Mouse (Mus musculus) ovary, postnatal 14 days (tissue): ENCODE measurements around the gene Rnf187.

Experiments
- DNase-seq: peaks from one replicate; pipeline ENCODE4 v3.0.0; 2022; ENCODE audit warnings: low spot score

The Rnf187 gene

DNA sequence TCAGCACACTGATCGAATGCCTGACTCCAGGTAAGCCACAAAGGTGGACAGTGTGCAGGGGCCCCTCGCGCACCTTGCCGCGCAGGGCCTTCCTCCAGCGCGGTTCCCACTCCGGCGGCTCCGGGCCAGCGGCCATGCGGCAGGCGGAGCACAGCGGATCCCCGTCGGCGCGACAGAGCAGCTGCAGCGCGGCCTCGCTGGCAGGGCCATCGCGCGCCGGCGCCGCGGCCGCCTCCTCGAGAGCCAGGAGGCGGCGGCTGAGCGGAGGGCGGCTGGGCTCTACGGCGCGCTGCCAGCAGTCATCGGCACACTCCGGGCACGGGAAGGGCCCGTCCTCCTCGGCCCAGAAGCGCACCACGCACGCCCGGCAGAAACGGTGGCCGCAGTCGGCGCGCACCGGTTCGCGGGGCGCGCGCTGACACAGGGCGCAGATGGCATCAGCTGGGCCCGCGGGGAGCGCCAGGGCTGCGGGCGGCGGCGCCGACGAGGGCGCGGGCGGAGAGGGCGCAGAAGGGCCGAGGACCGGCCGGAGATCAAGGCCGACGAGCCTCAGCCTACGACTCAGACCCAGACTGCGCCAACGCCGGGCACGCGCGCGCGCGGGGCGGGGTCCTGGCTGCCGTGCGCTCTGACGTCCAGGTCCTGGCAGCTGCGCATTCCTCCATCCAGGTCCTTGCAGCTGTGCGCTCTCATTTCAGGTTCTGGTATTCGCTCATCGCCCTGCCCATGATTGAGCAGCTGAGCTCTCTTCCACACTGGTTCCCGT is at the start of gene Rnf187:
TSS of gene Rnf187 (minus strand) at position 595 of the 766 bp plus-strand sequence.
- DNase-seq, result peak; percentile 84

GRCm38 (mm10) chr11:58985299-58985917 is 46.7 kb upstream of the Rnf187 start:
- DNase-seq, result no peak

GRCm38 (mm10) chr11:58984657-58985056 is 45.9 kb upstream of the Rnf187 start:
- DNase-seq, result no peak

DNA sequence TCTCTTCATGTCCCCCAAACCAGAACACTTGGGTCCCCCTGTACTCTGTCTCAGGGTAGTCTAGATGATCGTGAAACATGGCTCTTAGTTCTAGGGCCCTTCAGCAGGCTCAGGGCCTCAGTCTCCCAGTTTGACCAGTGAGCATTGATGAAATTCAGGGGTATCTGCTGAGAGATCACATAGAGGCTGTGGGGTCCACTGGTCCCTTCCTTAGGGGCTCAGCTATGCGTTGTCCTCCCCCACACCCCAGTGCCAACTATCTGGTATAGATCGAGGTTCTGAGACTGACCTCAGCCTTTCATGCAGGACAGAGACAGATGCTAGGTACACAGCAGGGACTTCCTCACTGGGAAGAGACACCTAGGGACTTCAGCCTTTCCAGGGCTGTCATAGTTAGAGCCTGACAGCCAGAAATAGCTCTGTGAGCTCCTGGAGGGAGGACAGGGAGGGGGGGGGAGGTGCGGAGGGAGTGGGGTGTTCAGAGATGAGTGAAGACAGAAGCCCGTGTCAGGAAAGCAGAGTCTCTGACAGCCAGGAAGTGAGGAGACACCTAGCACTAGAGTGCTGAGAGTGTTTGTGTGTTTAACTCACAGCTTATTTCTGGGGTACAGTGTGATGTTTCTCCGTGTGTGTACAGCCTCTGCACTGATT is 45.1 kb upstream of the Rnf187 start:
- DNase-seq, result no peak

GRCm38 (mm10) chr11:58982471-58983097 is 43.9 kb upstream of the Rnf187 start:
- DNase-seq, result no peak

DNA sequence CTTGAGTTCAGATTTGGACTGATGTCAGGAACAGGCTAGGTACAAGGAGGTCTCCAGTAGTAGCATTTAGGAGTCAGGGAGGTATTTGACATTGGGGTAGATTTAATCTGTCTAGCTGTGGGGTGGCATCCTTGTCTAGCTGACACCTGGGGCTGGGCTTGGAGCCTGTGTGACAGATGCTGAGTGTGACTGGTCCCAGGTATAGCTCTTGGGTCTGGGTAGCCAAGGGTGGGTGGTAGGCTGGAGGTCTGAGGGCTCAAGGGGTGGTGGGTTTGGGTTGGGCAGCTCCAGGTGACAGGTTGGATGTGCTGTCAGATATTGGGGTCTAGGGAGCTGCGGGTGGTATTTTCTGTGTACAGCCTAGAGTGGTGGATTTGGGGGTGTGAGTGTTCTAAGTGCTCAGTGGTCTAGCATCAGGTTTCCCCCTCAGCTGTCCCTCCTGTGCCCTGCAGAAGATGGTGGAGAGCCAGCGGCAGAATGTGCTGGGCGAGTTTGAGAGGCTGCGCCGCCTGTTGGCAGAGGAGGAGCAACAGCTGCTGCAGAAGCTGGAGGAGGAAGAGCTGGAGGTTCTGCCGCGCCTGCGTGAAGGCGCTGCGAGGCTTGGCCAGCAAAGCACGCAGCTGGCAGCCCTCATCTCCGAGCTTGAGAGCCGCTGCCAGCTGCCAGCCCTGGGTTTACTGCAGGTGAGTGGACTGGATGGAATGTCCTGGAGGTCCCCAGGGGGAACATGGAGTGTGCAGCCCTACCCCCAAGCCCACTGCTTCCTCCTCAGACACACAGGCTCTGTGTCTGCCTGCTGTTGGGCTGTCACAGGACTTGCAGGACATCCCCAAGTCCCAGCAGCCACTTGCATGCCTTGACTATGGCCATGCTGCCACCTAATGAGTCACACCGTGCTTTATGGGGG is 43.1 kb upstream of the Rnf187 start:
- peak; percentile 38 for DNase-seq

DNA sequence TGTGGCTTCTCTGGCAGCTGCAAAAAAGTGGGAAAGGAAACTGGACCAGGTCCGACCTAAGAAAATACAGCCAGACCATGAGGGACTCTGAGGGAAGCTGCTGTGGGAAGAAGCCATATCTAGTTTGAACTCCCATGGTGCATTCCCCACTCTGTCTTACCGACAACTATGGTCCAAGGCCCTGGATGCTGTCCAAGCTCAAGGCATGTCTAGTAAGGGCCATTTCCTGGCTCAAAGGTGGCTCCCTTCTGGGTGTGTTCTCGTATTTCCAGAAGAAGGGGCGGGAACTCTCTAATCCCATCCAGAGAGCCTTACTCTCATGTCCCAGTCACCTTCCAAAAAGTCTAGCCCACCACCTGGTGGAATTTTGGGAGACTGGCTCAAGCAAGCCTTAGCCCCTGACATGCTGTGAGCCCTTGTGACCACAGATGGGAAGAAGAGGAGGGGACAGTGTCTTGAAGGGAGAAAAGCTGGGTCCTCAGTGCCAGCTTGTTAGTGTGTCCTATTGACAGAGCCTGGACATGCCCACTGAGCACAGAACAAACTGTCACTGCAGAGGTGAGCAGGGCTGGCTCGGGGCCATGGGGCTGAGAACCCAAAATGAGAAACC is 41.8 kb upstream of the Rnf187 start:
- no peak for DNase-seq

DNA sequence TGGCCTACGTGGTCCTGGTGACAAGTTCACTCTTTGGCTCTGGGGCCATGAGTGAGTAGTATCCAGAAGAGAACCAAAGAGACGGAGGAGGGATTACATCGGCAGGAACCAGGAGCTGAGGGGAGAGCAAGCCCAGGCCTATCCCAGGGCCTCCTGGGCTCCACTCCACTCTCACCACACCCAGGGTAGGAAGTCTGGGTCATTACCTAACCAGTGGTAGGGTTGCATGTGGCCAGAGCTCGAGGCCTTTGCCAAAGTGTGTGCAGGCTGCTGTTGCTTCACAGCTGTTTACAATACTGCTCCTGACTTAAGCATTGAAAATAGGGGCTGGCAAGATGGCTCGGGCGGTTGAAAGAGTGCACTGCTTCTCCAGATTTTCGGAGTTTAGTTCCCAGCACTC is 40.9 kb upstream of the Rnf187 start:
- DNase-seq, result no peak

DNA sequence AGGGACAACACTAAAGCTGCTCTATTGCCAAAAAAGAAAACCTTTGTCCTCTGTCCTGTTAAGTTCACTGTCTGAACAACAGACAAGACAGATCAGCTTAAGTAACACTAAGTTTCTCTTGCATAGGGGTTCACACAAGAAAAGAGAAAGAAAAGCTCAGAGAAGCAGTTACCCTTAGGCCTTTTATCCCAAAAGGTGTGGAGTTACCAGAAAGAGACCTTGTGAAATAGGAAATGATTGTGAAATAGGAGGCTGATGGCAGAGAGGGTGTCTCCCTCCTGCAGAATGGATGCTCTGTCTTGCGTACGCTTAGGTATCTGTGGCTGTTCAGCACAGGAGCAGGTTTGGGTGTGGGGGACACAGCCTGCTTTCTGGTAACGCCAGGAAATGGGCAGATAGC is 40.5 kb upstream of the Rnf187 start:
- DNase-seq, result no peak

- no peak for DNase-seq
Measured at GRCm38 (mm10) chr11:58978706-58979030, 40.0 kb upstream of the Rnf187 start.

DNA sequence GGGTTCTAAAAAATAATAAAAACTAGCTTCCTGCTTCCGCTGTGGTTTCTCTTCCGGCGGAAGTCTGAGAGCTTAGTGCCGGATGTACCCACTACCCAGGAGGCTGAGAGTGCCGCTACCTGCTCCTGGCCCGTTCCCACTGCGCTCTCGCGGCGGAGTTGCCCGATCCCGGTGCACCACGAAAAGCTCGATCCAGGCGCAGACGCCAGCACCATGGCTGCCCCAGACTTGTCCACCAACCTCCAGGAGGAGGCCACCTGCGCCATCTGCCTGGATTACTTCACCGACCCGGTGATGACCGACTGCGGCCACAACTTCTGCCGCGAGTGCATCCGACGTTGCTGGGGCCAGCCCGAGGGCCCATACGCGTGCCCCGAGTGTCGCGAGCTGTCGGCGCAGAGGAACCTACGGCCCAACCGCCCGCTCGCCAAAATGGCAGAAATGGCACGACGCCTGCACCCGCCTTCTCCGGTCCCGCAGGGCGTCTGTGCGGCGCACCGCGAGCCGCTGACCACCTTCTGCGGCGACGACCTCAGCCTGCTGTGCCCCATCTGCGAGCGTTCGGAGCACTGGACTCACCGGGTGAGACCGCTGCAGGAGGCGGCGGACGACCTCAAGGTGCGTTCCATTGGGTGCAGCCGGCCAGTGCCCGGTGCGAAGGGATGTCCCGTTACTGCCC is 39.5 kb upstream of the Rnf187 start, which contains the start of gene Trim11:
TSS of gene Trim11 (plus strand) at position 67 of the 679 bp plus-strand sequence.
- DNase-seq, result peak; percentile 40

DNA sequence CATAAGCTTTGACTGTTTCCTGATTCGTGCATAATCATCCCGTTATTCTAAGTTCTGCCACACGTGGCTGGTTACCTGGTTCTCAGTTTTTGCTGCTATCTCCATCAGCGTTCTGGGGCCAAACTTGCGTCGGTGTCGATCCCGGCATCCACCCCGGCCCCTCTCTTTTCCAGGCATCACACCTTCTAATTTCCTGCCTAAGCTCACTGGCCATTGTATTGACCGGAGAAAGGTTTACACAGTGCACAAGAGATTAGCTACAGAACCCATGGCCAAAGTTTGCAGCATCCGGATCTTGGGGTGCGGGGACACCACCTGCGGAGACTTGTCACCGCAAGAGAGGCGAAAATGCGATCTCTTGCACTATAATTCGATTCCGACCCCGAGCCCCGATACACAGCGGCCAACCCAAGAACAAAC is 38.9 kb upstream of the Rnf187 start:
- DNase-seq, result no peak

GRCm38 (mm10) chr11:58977150-58977549 is 38.4 kb upstream of the Rnf187 start:
- no peak for DNase-seq

DNA sequence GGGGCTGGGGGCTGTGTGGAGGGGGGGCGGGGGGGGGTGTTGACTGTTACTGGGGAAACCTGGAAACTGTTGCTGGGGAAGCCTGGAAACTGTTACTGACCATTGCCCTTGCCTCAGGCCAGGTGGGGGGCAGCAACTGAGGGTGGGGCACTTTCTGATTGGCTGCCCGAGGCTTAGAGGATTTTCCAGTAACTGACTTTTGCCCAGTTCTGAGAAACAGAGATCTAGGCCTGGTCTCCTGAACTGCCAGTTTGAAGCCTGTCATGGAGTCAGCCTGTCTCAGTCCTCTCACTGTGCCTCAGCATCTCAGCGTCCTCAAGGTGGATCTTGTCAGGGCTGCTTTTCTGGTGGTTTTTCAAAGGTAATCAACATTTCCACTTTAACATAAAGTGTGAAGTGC is 35.7 kb upstream of the Rnf187 start:
- no peak for DNase-seq

DNA sequence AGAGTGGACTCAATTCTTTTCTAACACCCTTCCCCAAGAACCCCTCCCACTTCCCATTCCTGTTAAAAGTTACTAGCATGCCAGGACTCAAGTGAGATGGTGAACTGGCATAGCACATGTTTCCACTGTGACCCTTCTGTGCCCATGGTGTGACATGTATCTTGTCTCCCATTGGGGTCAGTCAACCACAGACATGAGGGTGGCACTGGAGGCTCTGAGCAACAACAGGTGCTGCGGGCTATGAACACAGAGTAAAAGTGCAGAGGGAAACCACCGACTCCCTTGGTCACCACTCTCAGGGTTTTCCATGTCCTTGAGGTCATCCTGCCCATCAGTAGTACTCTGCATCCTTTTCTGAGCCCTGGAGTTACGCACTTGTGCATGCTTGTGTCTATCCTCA is 33.1 kb upstream of the Rnf187 start:
- no peak for DNase-seq

DNA sequence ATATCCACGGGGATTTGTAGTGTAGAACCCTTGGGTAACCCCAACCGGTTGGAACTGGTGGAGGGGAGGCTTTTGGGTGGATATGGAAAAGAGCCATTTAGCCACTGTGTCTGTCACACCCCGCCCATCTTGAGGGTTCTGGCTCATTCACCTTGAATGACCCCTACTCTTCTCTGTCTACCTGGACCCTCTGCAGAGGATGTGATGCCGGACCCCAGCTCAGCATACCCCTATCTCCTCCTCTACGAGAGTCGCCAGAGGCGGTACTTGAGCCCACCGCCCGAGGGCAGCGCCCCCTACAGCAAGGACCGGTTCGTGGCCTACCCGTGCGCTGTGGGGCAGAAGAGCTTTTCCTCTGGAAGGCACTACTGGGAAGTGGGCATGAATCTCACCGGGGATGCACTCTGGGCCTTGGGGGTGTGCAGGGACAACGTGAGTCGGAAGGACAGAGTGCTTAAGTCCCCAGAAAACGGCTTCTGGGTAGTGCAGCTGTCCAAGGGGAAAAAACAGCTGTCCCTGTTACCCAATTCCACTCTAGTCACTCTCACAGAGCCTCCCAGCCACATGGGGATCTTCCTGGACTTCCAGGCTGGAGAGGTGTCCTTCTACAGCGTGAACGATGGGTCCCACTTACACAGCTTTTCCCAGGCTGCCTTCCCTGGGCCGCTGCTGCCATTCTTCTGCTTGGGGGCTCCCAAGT is 32.3 kb upstream of the Rnf187 start:
- no peak for DNase-seq

DNA sequence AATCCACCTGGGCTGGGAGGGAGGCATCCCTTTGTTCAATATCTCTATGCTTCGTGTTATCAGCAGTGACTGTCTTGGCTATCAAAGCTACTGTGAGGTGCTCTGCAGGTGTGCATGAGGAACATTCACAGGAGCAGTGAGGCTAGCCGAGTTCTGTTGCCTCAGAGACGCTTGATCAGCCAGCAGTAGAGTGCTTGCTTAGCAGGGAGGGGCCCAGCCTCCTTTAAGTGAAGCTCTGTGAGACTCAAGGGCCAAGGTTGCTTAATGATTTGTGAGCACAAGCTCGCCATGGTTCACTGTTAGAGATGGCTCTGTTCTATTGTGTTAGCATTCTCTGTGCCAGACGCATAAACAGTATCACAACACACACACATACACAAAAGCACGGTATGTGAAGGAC is 30.9 kb upstream of the Rnf187 start:
- no peak for DNase-seq

GRCm38 (mm10) chr11:58969027-58969426 is 30.3 kb upstream of the Rnf187 start:
- DNase-seq, result no peak

DNA sequence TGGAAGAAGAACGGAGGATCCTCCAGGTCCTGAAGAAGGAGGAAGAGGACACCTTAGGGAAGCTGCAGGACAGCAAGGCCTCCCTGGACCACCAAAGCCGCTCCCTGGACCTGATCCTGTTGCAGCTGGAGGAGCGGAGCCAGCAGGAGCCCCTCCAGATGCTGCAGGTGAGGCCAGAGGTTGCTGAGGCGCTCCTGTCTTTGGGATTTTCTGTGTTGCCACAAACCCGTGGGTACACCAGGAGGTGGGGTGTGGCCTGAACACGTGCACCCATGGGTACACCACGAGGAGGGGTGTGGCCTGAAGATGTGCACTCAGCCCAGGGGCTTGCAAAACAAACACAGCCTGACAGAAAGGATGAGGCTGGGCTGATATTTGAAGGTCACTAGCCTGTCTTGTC is 29.8 kb upstream of the Rnf187 start:
- no peak for DNase-seq

- no peak for DNase-seq
Measured at GRCm38 (mm10) chr11:58967346-58967745, 28.6 kb upstream of the Rnf187 start.
